22 mouse cellular contexts compared by ENCODE assay signal in the genomic region with DNA sequence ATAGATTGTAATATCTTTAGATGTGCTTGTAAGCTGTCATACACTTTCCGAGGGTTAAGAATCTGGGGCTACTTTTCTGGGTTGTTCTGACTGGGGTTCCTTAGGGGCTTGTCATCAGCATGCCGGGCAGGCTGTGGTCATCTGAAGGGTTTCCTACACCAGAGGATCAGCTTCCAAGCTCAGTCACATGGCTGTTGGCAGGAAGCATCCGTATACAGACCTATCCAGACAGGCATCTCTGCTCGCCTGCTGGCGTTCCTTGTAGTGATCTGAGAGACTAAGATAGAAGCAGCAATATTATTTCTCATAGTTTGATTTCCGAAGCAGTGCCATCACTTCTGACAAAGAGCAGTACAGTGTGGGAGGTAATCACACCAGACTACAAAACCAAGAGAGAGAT. TPM values are rescaled to one million over a fixed set of nuclear protein-coding genes. Genes with fewer than 3 reads are reported as not detected.
A peak's percentile ranks its signal among the peaks of the same experiment; 100 is the strongest.
DNase-seq lines count a peak whose midpoint lies in the region; ATAC-seq and TF ChIP-seq lines count a peak whose summit lies in the region.
"Had no signal": no experiment of that assay in that cellular context is flagged by ENCODE, and none has a peak within 500 bp of the region (broad histone marks: within the 10 kb centered on the region; RNA-seq: fewer than 3 reads in every experiment).

No protein-coding gene starts in this region.

- TF ChIP-seq CTCF in midbrain, postnatal 0 days (IDR thresholded peaks at IDR 0.05) = no peak

- no peak overlapping the region for H3K4me3 ChIP-seq in midbrain, postnatal 0 days (ENCODE audit: low read depth, low read length)
- H3K4me3 ChIP-seq in midbrain, embryonic 10.5 days = no peak overlapping the region
- H3K4me3 ChIP-seq: forebrain, embryonic 13.5 days; hindbrain, embryonic 13.5 days; myocyte had no signal

- H3K4me2 ChIP-seq in midbrain, postnatal 0 days (ENCODE audit: low read depth, low read length, poor library complexity, severe bottlenecking) = no peak overlapping the region
- H3K4me2 ChIP-seq: forebrain, embryonic 13.5 days; hindbrain, embryonic 13.5 days; liver, embryonic 11.5 days had no signal

- intact Hi-C loops in heart, postnatal 36 days (cut with DNase I) = no loop called here

- H3K36me3 ChIP-seq in midbrain, postnatal 0 days (ENCODE audit: insufficient read depth, low read length) = no peaks in the 10 kb centered on the region
- 0 out of 2 replicates have a peak, but pooled peaks cover 4% of the 10 kb centered on the region for H3K36me3 ChIP-seq in midbrain, embryonic 10.5 days
- H3K36me3 ChIP-seq: hindbrain, embryonic 13.5 days had no signal

- WGBS in midbrain, postnatal 0 days = 83% methylated on average over 6 of the region's 6 CpGs
- 89% methylated on average over 6 of the region's 6 CpGs for WGBS in midbrain, embryonic 10.5 days

- no peak overlapping the region for H3K27ac ChIP-seq in midbrain, postnatal 0 days (ENCODE audit: low read depth, low read length)
- no peak overlapping the region for H3K27ac ChIP-seq in midbrain, embryonic 10.5 days (replicated peaks)
- H3K27ac ChIP-seq: forebrain, embryonic 13.5 days; hindbrain, embryonic 13.5 days had no signal

- H3K4me1 ChIP-seq in midbrain, postnatal 0 days (ENCODE audit: insufficient read depth, low read length) = peaks cover 5% of the 10 kb centered on the region; the same call in 1 of the 2 replicates
- peaks cover 15% of the 10 kb centered on the region for H3K4me1 ChIP-seq in midbrain, embryonic 10.5 days

- DNase-seq in gastrocnemius, adult 18-20 months (ENCODE audit: low spot score) = peak; percentile 80
- no peak for DNase-seq in gastrocnemius, postnatal 4 days (ENCODE audit: low spot score in 2 of 2)
- peak; percentile 13 for DNase-seq in midbrain, postnatal 0 days (ENCODE audit: low spot score)
- DNase-seq in midbrain, embryonic 10.5 days (ENCODE audit: low spot score) = no peak
- peak; percentile 36 to 56 for DNase-seq in gastrocnemius, adult 8-10 months (ENCODE audit: low spot score in 2 of 2)
- peak; percentile 29 to 47 for DNase-seq in heart, postnatal 36 days
- DNase-seq in thymus, postnatal 10 days (ENCODE audit: low spot score in 2 of 2) = no peak
- no peak for DNase-seq in left cerebral cortex, adult 8-10 months (ENCODE audit: low spot score in 2 of 2)
- DNase-seq: adrenal gland, postnatal 36 days; kidney, adult 11 months; right cerebral cortex, postnatal 25 days; thymus, postnatal 14 days had no signal

- H3K9me3 ChIP-seq in midbrain, postnatal 0 days (ENCODE audit: low read length) = no peaks in the 10 kb centered on the region
- no peaks in the 10 kb centered on the region for H3K9me3 ChIP-seq in midbrain, embryonic 10.5 days (replicated peaks)
- H3K9me3 ChIP-seq: forebrain, embryonic 13.5 days; hindbrain, embryonic 13.5 days had no signal

- no peaks in the 10 kb centered on the region for H3K27me3 ChIP-seq in midbrain, postnatal 0 days (ENCODE audit: insufficient read depth, low read length)
- no peaks in the 10 kb centered on the region for H3K27me3 ChIP-seq in midbrain, embryonic 10.5 days (ENCODE audit: low read depth, poor library complexity, severe bottlenecking)
- H3K27me3 ChIP-seq: forebrain, embryonic 13.5 days; hindbrain, embryonic 13.5 days had no signal

- ATAC-seq in midbrain, postnatal 0 days (ENCODE audit: low FRiP score) = no peak
- ATAC-seq: forebrain, embryonic 13.5 days; lung, postnatal 0 days had no signal

- H3K9ac ChIP-seq in midbrain, postnatal 0 days (replicated peaks; ENCODE audit: low read length, poor library complexity, severe bottlenecking) = no peak overlapping the region
- H3K9ac ChIP-seq: forebrain, embryonic 13.5 days; hindbrain, embryonic 13.5 days had no signal

RNA-seq across cellular contexts. Expression of gene Hadhb, which starts 4.6 kb away (rescaled TPM):
- total RNA-seq in gastrocnemius, adult 18-20 months (2021) = 100 to 1,000 TPM; 403 to 518 TPM
- 100 to 1,000 TPM; 228 TPM for total RNA-seq in gastrocnemius, postnatal 4 days (2021)
- 49.9 and 56.8 TPM in 2 replicates for total RNA-seq in midbrain, postnatal 0 days (2014; rRNA removed)
- 41.1 and 47.0 TPM in 2 replicates for polyA plus RNA-seq in midbrain, postnatal 0 days (2015; fragmentation: Nextera tagmentation; extraction: Ambion mirVana)
- polyA plus RNA-seq in midbrain, embryonic 10.5 days (2016; fragmentation: Nextera tagmentation; extraction: Ambion mirVana) = 104 and 106 TPM in 2 replicates
- 100 to 1,000 TPM; 363 to 499 (median 389) TPM for total RNA-seq in gastrocnemius, adult 8-10 months (2022)
- total RNA-seq in heart, postnatal 36 days (2021) = 1,000 to 10,000 TPM; 2,118 to 2,205 TPM
- total RNA-seq in left cerebral cortex, adult 8-10 months (2022) = 100 to 1,000 TPM in 1 of 4 experiments, 10 to 100 TPM in 3; 88.5 to 103 (median 92.6) TPM

RNA-seq across cellular contexts. Expression of gene Hadha, which starts 4.6 kb away (rescaled TPM):
- 100 to 1,000 TPM; 326 to 396 TPM for total RNA-seq in gastrocnemius, adult 18-20 months (2021)
- 100 to 1,000 TPM; 337 to 342 TPM for total RNA-seq in gastrocnemius, postnatal 4 days (2021)
- 42.3 and 54.1 TPM in 2 replicates for total RNA-seq in midbrain, postnatal 0 days (2014; rRNA removed)
- 58.7 and 59.8 TPM in 2 replicates for polyA plus RNA-seq in midbrain, postnatal 0 days (2015; fragmentation: Nextera tagmentation; extraction: Ambion mirVana)
- polyA plus RNA-seq in midbrain, embryonic 10.5 days (2016; fragmentation: Nextera tagmentation; extraction: Ambion mirVana) = 101 and 115 TPM in 2 replicates
- total RNA-seq in gastrocnemius, adult 8-10 months (2022) = 100 to 1,000 TPM; 282 to 349 (median 303) TPM
- total RNA-seq in heart, postnatal 36 days (2021) = 1,000 to 10,000 TPM; 1,332 to 1,358 TPM
- total RNA-seq in left cerebral cortex, adult 8-10 months (2022) = 10 to 100 TPM; 65.3 to 74.6 (median 68.4) TPM

RNA-seq across cellular contexts. Expression of gene Adgrf3, which starts 45.9 kb away (rescaled TPM):
- total RNA-seq in gastrocnemius, adult 18-20 months (2021) = not detected
- under 1 TPM; 0.31 to 0.52 TPM for total RNA-seq in gastrocnemius, postnatal 4 days (2021)
- 0.14 TPM in 1 of 2 replicates, not detected in the other for total RNA-seq in midbrain, postnatal 0 days (2014; rRNA removed)
- polyA plus RNA-seq in midbrain, postnatal 0 days (2015; fragmentation: Nextera tagmentation; extraction: Ambion mirVana) = not detected in 2 replicates
- 0.05 TPM in 1 of 2 replicates, not detected in the other for polyA plus RNA-seq in midbrain, embryonic 10.5 days (2016; fragmentation: Nextera tagmentation; extraction: Ambion mirVana)
- not detected for total RNA-seq in gastrocnemius, adult 8-10 months (2022)
- under 1 TPM in 1 of 2 experiments, not detected in 1; 0.08 TPM for total RNA-seq in heart, postnatal 36 days (2021)
- total RNA-seq in left cerebral cortex, adult 8-10 months (2022) = not detected
- total RNA-seq: adrenal gland, postnatal 36 days; common myeloid progenitor, adult 5-6 weeks; left cerebral cortex, postnatal 36 days had no signal
- polyA plus RNA-seq: forebrain, embryonic 13.5 days; hindbrain, embryonic 13.5 days; large intestine, adult 2 months; liver, embryonic 11.5 days had no signal

RNA-seq across cellular contexts. Expression of gene 3110082J24Rik, which starts 53.7 kb away (rescaled TPM):
- total RNA-seq in gastrocnemius, adult 18-20 months (2021) = not detected
- total RNA-seq in gastrocnemius, postnatal 4 days (2021) = not detected
- total RNA-seq in midbrain, postnatal 0 days (2014; rRNA removed) = 3.3 and 4.3 TPM in 2 replicates
- polyA plus RNA-seq in midbrain, postnatal 0 days (2015; fragmentation: Nextera tagmentation; extraction: Ambion mirVana) = 2.6 and 3.8 TPM in 2 replicates
- polyA plus RNA-seq in midbrain, embryonic 10.5 days (2016; fragmentation: Nextera tagmentation; extraction: Ambion mirVana) = 2.4 and 3.7 TPM in 2 replicates
- total RNA-seq in gastrocnemius, adult 8-10 months (2022) = not detected
- total RNA-seq in heart, postnatal 36 days (2021) = not detected
- 1 to 10 TPM; 1.1 to 2.1 (median 1.4) TPM for total RNA-seq in left cerebral cortex, adult 8-10 months (2022)
- total RNA-seq: adrenal gland, postnatal 36 days; common myeloid progenitor, adult 5-6 weeks; MEL had no signal
- polyA plus RNA-seq: embryonic facial prominence, embryonic 14.5 days; large intestine, adult 2 months; liver, embryonic 11.5 days; lung, postnatal 0 days had no signal

RNA-seq across cellular contexts. Expression of gene Garem2, which starts 54.6 kb away (rescaled TPM):
- not detected for total RNA-seq in gastrocnemius, adult 18-20 months (2021)
- total RNA-seq in gastrocnemius, postnatal 4 days (2021) = under 1 TPM; 0.17 to 0.29 TPM
- total RNA-seq in midbrain, postnatal 0 days (2014; rRNA removed) = 18.1 and 20.6 TPM in 2 replicates
- polyA plus RNA-seq in midbrain, postnatal 0 days (2015; fragmentation: Nextera tagmentation; extraction: Ambion mirVana) = 8.9 and 9.9 TPM in 2 replicates
- polyA plus RNA-seq in midbrain, embryonic 10.5 days (2016; fragmentation: Nextera tagmentation; extraction: Ambion mirVana) = 6.9 and 9.4 TPM in 2 replicates
- not detected for total RNA-seq in gastrocnemius, adult 8-10 months (2022)
- under 1 TPM; 0.11 to 0.14 TPM for total RNA-seq in heart, postnatal 36 days (2021)
- total RNA-seq in left cerebral cortex, adult 8-10 months (2022) = 10 to 100 TPM; 12.2 to 14.9 (median 12.7) TPM
- total RNA-seq: adrenal gland, postnatal 36 days; common myeloid progenitor, adult 5-6 weeks had no signal

Comparison
In these comparisons a context has a peak if more than half of its experiments do, and no peak if none do; other contexts are left out.
1. DNase-seq: peak in gastrocnemius, adult 18-20 months (single experiment), midbrain, postnatal 0 days (single experiment), gastrocnemius, adult 8-10 months (2 of 2) and heart, postnatal 36 days (2 of 2); none in gastrocnemius, postnatal 4 days (0 of 2), midbrain, embryonic 10.5 days (single experiment), thymus, postnatal 10 days (0 of 2) and left cerebral cortex, adult 8-10 months (0 of 2).
2. RNA of gene Hadhb, which starts 4.6 kb away (total RNA-seq): 2,118 to 2,205 TPM in heart, postnatal 36 days; 403 to 518 TPM in gastrocnemius, adult 18-20 months, 363 to 499 TPM in gastrocnemius, adult 8-10 months, 228 TPM in gastrocnemius, postnatal 4 days, 88.5 to 103 TPM in left cerebral cortex, adult 8-10 months and 49.9 to 56.8 TPM in midbrain, postnatal 0 days; every median in the first group is over 4 times any median in the second.